Mouse (Mus musculus) embryonic facial prominence, embryonic 12.5 days (tissue): ENCODE measurements at regions not wholly inside any gene's neighbourhood (a gene's known extent, or its start where the extent isn't known, plus 50 kb on each side); places are given as distances from the start of the nearest gene placed in this dataset.

ENCODE experiments used
- ATAC-seq: fragments of 200-750 bp; cut with Nextera tagmentation; 2 replicates; pipeline ENCODE4 v1.8.0; 2017; ENCODE audit not compliant: insufficient number of reproducible peaks, insufficient read depth, low FRiP score, low TSS enrichment
- H3K27ac ChIP-seq: fragments of 300-500 bp; sonication (generic); 2 replicates; pipeline ENCODE4 v1.5.1; 2016; ENCODE audit warnings: mild to moderate bottlenecking
- H3K27me3 ChIP-seq: fragments of 300-500 bp; sonication (generic); 2 replicates; pipeline ENCODE4 v1.6.1; 2016; ENCODE audit warnings: mild to moderate bottlenecking, moderate library complexity
- H3K36me3 ChIP-seq: fragments of 300-500 bp; sonication (generic); 2 replicates; pipeline ENCODE4 v1.6.1; 2016; ENCODE audit warnings: mild to moderate bottlenecking
- H3K4me1 ChIP-seq: fragments of 300-500 bp; sonication (generic); 2 replicates; pipeline ENCODE4 v1.6.1; 2016
- H3K4me2 ChIP-seq: fragments of 300-500 bp; sonication (generic); replicated peaks from 2 replicates; pipeline ENCODE4 v1.6.1; 2016; ENCODE audit warnings: mild to moderate bottlenecking, moderate library complexity
- H3K4me3 ChIP-seq: fragments of 300-500 bp; sonication (generic); 2 replicates; pipeline ENCODE4 v1.5.1; 2016; ENCODE audit warnings: mild to moderate bottlenecking
- H3K9ac ChIP-seq: fragments of 300-500 bp; sonication (generic); 2 replicates; pipeline ENCODE4 v1.6.1; 2016; ENCODE audit warnings: mild to moderate bottlenecking, moderate library complexity
- H3K9me3 ChIP-seq: fragments of 300-500 bp; sonication (generic); 2 replicates; pipeline ENCODE4 v1.6.1; 2016; ENCODE audit warnings: mild to moderate bottlenecking, moderate library complexity
- WGBS: fragments of 180-500 bp; shearing (Covaris S2); methylation state at CpG from one replicate; pipeline ENCODE4 v1.1.7; 2016; 5-methylcytosine and 5-hydroxymethylcytosine counted together

DNA sequence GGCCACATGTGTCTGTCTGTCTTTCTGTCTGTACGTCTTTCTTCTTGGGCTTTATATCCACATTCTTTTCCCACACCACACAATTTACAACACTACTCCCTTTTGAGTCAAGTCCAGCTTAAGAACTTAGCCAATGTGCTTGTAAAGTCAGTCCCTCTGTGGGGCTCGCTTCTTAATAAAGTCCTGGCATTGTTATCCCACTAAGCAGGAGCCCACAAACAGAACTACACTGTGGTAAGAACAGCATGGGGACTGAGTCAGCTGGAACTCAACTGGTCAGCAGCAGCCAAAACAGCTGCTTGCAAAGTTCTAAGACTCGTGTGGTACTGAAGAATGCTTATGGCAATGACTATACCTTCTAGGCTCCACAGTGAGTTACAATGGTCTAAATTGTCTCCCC lies 193.5 kb upstream of the Cxcl12 start:
- WGBS, result 83% methylated on average over 3 of the region's 3 CpGs
- Histone ChIP-seq H3K9me3 (no peaks in the 10 kb centered on the region), H3K27me3 (no peaks in the 10 kb centered on the region), H3K9ac (no peak overlapping the region), H3K4me2 (no peak overlapping the region), H3K27ac (no peak overlapping the region), H3K36me3 (no peaks in the 10 kb centered on the region), H3K4me3 (no peak overlapping the region), H3K4me1 (peaks cover 1% of the 10 kb centered on the region; the same call in 1 of the 2 replicates)
- ATAC-seq, result no peak

DNA sequence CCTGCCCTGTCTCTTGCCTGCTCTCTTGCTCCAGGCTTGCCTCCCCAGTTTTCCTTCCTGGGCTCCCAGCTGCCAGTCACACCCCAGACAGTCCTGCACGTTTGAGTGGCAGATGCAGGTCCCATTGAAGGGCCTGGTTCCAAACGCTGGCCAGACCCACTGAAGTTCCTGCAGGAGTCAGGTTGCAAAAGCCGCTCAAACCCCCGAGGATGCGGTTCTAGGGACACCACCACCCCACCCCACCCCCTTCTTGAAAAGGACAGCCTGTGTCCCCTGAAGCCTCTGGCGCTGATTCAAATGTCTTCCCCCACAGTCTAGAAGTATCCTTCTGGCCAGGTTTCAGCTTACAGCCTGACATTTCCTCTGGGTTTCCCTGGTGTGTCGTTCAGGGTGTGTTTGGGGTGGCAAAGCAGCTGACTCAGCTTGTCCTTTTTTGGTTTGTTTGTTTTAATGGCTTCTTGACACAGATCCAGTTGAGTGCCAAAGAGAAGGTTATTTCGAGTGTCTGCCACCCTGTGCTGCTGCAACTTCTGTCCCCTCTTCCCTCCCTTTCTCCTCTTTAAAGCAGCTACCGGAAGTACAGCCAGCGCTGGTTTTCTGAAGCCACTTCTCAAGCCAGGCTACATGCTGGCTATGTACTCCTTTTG lies 187.9 kb upstream of the Cxcl12 start:
- Histone ChIP-seq H3K27me3 (no peaks in the 10 kb centered on the region), H3K27ac (peak overlapping the region; percentile 80), H3K4me1 (peaks cover 11% of the 10 kb centered on the region), H3K4me3 (no peak overlapping the region), H3K9ac (no peak overlapping the region), H3K4me2 (peak overlapping the region; percentile 33), H3K36me3 (no peaks in the 10 kb centered on the region), H3K9me3 (no peaks in the 10 kb centered on the region)
- ATAC-seq, result 0 out of 2 replicates have a peak, but pooled peaks have one; percentile 60
- 2% methylated on average over 10 of the region's 10 CpGs for WGBS

DNA sequence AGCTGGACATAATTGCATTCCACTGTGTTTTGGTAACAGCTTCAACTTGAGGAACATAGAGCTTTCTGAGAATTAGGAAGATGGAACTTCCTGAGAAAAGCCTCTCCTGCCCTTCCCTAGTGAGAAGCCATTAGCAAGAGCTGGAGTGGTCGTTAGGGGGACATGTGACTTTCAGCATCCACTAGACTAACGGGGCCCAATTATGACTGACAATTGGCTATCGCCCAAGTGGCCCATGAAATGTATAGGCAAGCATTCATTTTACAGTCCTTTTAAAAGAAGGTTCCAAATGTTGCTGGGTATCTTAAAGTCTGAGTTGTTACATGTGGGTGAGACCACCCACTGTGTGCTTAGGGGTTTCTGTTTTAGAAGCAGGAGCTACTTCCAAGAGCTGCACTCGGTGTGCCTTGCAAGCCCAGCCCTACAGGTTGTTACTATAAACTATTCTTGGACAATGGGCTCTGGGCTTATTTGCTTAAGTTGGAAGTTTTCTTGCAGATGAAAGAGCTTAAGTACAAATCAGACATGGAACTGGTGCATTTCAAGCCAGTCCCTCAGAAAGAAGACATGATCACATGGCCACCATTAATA lies 183.1 kb upstream of the Cxcl12 start:
- Histone ChIP-seq H3K27ac (no peak overlapping the region), H3K36me3 (no peaks in the 10 kb centered on the region), H3K9ac (no peak overlapping the region), H3K9me3 (no peaks in the 10 kb centered on the region), H3K27me3 (no peaks in the 10 kb centered on the region), H3K4me3 (no peak overlapping the region), H3K4me2 (no peak overlapping the region), H3K4me1 (peaks cover 13% of the 10 kb centered on the region)
- 65% methylated on average over 4 of the region's 4 CpGs for WGBS
- ATAC-seq, result no peak

DNA sequence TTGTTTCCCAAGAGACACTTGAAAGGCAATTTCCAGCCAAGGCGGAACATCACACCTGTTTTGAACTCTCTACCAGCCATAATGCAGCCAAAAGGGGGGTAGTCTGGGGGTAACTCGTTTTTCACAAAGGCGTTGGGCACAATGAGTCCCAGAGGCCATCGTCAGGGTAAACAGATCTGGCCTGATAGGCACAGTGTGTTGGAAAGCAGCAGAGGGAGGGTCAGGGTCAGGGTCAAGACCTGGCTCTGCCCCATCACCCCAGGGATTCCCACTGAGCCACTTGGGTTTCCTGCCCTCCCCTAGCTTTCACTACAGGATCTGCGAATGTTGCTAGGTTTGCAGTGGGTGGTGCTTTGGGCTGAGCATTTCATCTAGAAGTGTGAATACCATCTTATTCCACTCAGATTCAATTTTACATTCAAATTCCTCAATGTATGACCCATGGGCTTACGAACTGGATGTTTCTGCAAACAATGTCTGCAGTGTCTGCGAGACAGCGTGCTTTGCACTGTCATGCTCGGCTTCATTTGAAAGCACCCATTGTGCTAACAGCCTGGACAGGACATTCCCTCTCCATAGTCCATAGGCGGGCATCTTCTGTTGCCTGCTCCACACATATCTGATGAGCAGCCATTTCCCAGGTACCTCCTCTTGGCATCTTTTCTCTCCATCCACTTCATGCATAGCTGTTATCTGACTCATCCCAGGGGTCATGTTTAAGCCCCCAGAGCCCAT lies 181.9 kb upstream of the Cxcl12 start:
- 20% methylated on average over 10 of the region's 10 CpGs for WGBS
- ATAC-seq, result no peak
- Histone ChIP-seq H3K9me3 (no peaks in the 10 kb centered on the region), H3K27me3 (no peaks in the 10 kb centered on the region), H3K27ac (no peak overlapping the region), H3K4me2 (no peak overlapping the region), H3K4me1 (peaks cover 7% of the 10 kb centered on the region; the same call in 1 of the 2 replicates), H3K4me3 (no peak overlapping the region), H3K9ac (no peak overlapping the region), H3K36me3 (no peaks in the 10 kb centered on the region)

DNA sequence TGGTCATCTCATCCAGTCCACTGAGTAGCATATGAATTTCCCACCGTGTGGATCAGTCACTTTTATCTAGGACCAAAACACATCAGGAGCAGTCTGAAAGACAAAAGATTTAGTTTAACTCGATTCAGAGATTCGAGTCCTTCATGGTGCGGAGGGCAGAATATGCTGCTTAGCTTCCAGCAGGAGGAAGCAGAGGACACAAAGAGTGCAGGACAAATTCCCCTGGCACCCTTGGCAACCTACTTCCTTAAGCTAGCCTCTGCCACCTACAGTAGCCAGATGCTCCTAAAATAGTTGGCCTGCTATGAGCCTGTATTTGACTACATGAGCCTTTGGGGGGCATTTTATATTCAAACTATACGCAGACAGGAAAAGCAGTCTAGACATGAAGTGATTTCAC lies 181.1 kb upstream of the Cxcl12 start:
- H3K4me2 ChIP-seq, result no peak overlapping the region

DNA sequence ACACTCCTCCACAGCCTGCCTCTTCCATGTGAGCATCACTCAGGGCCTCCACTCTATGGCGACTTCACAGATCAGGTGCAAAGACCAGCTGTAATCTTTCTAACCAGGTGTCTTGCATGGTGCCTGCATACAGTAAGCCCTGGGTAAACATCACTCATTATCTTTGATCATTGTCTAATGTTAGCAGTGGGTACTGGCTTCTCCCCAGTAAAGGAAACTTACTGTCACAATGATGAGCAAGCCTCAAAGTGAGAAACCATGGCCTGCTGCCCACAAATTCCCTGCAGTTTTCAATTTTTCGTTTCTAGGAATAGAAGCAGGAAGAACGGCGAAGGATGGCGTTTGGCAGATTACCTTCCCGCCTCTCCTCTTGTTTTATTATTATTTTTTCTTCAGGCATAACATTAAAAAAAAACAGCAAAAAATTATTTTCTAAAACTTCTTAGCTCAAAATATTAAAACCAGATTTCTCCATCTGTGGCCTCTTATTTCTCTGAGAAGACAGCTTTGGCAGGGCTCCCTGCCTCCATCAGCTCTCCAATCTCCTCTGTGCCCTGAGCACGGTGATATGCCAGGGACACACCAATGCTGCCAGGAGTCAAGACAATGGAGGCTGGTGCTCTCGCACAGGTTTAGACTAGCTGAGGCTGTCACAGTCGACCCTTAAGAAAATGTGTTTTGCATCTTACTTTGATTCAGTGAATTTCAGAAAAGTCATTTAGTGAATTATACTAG lies 169.2 kb upstream of the Cxcl12 start:
- peaks cover 31% of the 10 kb centered on the region; the same call in 1 of the 2 replicates for H3K4me1 ChIP-seq
- H3K9me3 ChIP-seq, result no peaks in the 10 kb centered on the region
- no peak overlapping the region; the same call in 1 of the 2 replicates for H3K27ac ChIP-seq
- no peak overlapping the region for H3K4me2 ChIP-seq
- ATAC-seq, result no peak
- no peaks in the 10 kb centered on the region for H3K36me3 ChIP-seq
- no peak overlapping the region for H3K4me3 ChIP-seq
- WGBS, result 70% methylated on average over 9 of the region's 9 CpGs
- no peaks in the 10 kb centered on the region for H3K27me3 ChIP-seq
- H3K9ac ChIP-seq, result no peak overlapping the region

More for the DNA sequence above, 181.1 kb upstream of the Cxcl12 start:
- Histone ChIP-seq H3K4me3 (no peak overlapping the region), H3K27ac (no peak overlapping the region), H3K9me3 (no peaks in the 10 kb centered on the region), H3K36me3 (no peaks in the 10 kb centered on the region), H3K27me3 (no peaks in the 10 kb centered on the region), H3K4me1 (peaks cover 12% of the 10 kb centered on the region), H3K9ac (no peak overlapping the region)
- ATAC-seq, result no peak
- 77% methylated on average over 5 of the region's 5 CpGs for WGBS

DNA sequence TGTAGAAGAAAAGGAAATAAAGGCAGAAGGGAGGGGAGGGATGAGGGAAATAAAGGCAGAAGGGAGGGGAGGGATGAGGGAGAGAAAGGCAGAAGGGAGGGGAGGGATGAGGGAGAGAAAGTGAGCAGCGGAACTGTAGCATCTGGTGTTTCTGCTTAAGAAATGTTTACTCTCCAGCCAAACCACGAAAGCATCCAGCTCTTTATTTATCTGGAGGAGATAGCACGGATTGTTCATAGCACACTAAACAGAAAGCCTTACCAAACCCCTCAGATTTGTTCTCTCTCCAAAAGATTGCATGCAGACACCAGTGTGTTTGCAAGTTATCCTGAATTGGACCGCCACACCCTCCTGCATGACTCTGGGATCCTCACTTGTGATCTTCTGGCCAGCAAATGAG lies 168.4 kb upstream of the Cxcl12 start:
- H3K4me3 ChIP-seq, result no peak overlapping the region
- H3K9ac ChIP-seq, result no peak overlapping the region
- peaks cover 25% of the 10 kb centered on the region; the same call in 1 of the 2 replicates for H3K4me1 ChIP-seq
- H3K27ac ChIP-seq, result no peak overlapping the region; the same call in 1 of the 2 replicates
- H3K27me3 ChIP-seq, result no peaks in the 10 kb centered on the region
- no peak for ATAC-seq
- WGBS, result 64% methylated on average over 4 of the region's 4 CpGs
- H3K36me3 ChIP-seq, result no peaks in the 10 kb centered on the region
- H3K9me3 ChIP-seq, result no peaks in the 10 kb centered on the region
- H3K4me2 ChIP-seq, result no peak overlapping the region

DNA sequence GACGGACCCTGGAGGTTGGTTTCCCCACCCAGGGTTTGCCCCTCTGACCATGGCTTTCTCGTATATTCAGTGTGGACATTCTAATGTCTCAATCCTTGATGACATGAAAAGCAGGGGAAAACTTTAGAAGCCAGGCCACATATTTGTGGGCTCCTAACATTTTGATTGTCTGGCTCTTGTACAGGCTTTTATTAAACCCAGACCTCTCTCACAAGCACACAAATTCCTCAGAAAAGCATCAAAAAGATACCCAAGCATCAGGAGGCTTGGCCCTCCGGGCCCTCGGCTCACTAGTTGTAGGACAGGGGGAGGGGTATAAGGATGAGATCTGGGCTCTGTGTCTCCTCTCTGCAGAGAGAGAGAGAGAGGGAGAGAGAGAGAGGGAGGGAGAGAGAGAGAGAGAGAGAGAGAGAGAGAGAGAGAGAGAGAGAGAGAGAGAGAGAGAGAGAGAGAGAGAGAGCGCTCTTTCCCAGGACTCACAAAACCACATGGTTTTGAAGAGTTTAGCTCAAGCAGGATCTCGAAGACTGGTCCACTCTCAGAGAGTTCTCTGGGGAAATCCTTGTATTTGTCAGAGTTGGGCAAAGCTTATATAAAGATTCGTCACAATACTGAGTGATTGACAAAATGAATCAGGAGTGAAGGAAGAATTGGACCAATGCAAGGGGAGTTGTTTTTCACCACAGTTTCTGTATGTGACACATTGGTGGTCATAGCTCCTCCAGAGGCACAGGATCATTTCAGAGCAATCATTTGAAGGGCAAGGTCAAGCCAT lies 167.2 kb upstream of the Cxcl12 start:
- no peaks in the 10 kb centered on the region for H3K9me3 ChIP-seq
- WGBS, result 41% methylated on average over 7 of the region's 7 CpGs
- H3K9ac ChIP-seq, result no peak overlapping the region
- no peak for ATAC-seq
- peaks cover 22% of the 10 kb centered on the region; the same call in 1 of the 2 replicates for H3K4me1 ChIP-seq
- H3K36me3 ChIP-seq, result no peaks in the 10 kb centered on the region
- no peak overlapping the region for H3K4me3 ChIP-seq
- peak overlapping the region; percentile 72 for H3K27ac ChIP-seq
- no peaks in the 10 kb centered on the region for H3K27me3 ChIP-seq
- H3K4me2 ChIP-seq, result no peak overlapping the region

DNA sequence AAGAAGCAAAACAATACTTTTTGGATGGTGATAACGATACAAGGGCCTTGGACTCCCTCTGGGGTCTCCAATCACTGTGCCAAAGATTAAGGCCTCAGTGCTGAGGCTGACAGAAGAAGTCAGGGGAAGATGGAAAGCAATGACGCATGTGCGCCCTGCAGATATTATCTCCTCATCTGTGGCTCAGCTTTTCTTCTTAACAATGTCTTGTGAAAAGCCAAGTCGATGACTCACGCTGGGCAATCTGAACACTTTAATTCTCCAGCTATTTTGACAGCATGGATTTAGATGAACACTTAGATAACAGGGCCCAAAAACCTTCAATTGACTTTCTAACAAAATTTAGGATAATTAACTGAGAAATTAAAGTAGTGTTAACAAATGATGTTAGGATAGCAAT lies 155.7 kb upstream of the Cxcl12 start:
- no peak overlapping the region for H3K9ac ChIP-seq
- no peaks in the 10 kb centered on the region for H3K27me3 ChIP-seq
- ATAC-seq, result no peak
- no peak overlapping the region for H3K27ac ChIP-seq
- H3K36me3 ChIP-seq, result no peaks in the 10 kb centered on the region
- no peak overlapping the region for H3K4me2 ChIP-seq
- no peak overlapping the region for H3K4me3 ChIP-seq
- H3K4me1 ChIP-seq, result no peaks in the 10 kb centered on the region
- H3K9me3 ChIP-seq, result no peaks in the 10 kb centered on the region
- 74% methylated on average over 5 of the region's 5 CpGs for WGBS

DNA sequence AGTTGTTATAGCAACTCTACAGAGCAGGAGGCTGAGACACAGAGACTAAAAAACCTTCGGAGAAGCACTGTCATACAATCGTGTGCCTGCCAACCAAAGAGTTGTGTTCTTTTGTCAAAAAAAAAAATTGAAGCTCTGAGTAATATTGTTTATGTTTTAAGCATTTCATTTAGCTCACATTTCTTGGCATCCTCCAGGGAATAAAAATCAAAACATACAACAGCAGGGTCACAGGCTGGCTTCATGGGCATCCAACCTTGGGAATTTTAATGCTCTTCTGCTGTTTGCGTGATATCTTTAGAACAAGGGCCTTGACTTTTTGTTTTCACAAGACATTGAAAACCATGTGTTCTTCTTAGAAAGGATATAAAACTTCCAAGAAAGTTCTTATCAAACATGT lies 152.9 kb upstream of the Cxcl12 start:
- no peak for ATAC-seq
- H3K9ac ChIP-seq, result no peak overlapping the region
- WGBS, result 67% methylated on average over 3 of the region's 3 CpGs
- no peak overlapping the region for H3K4me3 ChIP-seq
- no peaks in the 10 kb centered on the region for H3K4me1 ChIP-seq
- H3K4me2 ChIP-seq, result no peak overlapping the region
- H3K27ac ChIP-seq, result no peak overlapping the region
- H3K27me3 ChIP-seq, result no peaks in the 10 kb centered on the region
- H3K36me3 ChIP-seq, result no peaks in the 10 kb centered on the region
- H3K9me3 ChIP-seq, result no peaks in the 10 kb centered on the region

DNA sequence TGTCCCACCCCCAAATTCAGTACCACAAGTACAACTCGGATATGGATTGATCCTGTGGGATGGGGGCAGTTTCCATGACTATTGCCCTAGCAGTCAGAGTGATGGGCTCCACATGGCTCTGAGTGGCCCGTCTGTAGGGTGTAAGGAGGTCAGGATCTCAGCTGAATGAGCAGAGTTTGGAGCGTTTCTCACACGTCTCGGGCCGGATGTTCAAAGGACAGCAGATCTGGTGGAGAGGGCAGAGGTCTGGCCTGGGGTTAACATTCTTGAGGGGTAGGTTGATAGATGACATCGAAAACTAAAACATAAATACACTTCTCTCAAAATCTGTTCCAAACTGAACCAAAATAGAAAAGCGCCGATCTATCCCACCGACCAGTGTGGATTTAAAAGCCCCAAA lies 146.5 kb upstream of the Cxcl12 start:
- WGBS, result 42% methylated on average over 10 of the region's 10 CpGs
- no peak overlapping the region for H3K9ac ChIP-seq
- H3K27me3 ChIP-seq, result no peaks in the 10 kb centered on the region
- no peak overlapping the region for H3K4me2 ChIP-seq
- ATAC-seq, result no peak
- no peak overlapping the region for H3K27ac ChIP-seq
- no peak overlapping the region for H3K4me3 ChIP-seq
- no peaks in the 10 kb centered on the region for H3K4me1 ChIP-seq
- no peaks in the 10 kb centered on the region for H3K36me3 ChIP-seq
- no peaks in the 10 kb centered on the region for H3K9me3 ChIP-seq
